Mouse (Mus musculus): ENCODE measurements around the gene Cenpb. TPM values are rescaled to one million over a fixed set of nuclear protein-coding genes. Genes with fewer than 3 reads are reported as not detected.

Cenpb gene
- total and polyA plus RNA-seq, 2 experiments from 2014 or later, result 14.4 to 112 TPM

DNA sequence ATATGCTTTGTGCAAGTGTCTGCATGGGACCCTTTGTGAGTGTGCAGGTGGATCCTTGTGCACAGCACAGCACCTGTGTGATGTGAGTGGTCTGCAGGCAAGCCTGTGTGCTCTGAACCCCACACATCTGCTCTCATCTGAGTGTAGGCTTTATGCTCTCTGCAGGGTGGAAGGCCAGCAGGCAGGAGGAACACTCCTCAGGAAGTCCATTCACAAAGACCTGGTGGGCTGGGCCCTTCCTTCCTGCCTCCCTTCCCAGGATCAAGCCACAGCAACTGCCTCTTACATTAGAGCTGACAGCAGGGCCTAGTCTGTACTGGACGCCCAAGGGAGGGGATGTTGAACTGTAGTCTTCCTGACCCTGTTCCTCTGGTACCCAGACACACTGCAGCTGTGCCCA lies 45.5 kb downstream of the Cenpb start:
- H3K4me2 ChIP-seq (ENCODE audit: low read depth, low read length), result no peak overlapping the region
- H3K9ac ChIP-seq (replicated peaks; ENCODE audit: low read length), result no peak overlapping the region
- no peaks in the 10 kb centered on the region for H3K4me1 ChIP-seq (ENCODE audit: insufficient read depth, low read length)
- TF ChIP-seq CTCF (IDR thresholded peaks at IDR 0.05; ENCODE audit: low read depth), result no peak
- no peak overlapping the region for H3K27ac ChIP-seq
- ATAC-seq (0 out of 2 replicates have a peak, but pooled peaks have one; percentile 55), DNase-seq (ENCODE audit: low spot score) (no peak)
- H3K4me3 ChIP-seq (ENCODE audit: low read length), result no peak overlapping the region
- H3K9me3 ChIP-seq (ENCODE audit: low read length), result no peaks in the 10 kb centered on the region
- H3K36me3 ChIP-seq (ENCODE audit: insufficient read depth, low read length), result no peaks in the 10 kb centered on the region
- H3K27me3 ChIP-seq (ENCODE audit: insufficient read depth, low read length), result no peaks in the 10 kb centered on the region
- 58% methylated on average over 1 of the region's 1 CpGs for WGBS

DNA sequence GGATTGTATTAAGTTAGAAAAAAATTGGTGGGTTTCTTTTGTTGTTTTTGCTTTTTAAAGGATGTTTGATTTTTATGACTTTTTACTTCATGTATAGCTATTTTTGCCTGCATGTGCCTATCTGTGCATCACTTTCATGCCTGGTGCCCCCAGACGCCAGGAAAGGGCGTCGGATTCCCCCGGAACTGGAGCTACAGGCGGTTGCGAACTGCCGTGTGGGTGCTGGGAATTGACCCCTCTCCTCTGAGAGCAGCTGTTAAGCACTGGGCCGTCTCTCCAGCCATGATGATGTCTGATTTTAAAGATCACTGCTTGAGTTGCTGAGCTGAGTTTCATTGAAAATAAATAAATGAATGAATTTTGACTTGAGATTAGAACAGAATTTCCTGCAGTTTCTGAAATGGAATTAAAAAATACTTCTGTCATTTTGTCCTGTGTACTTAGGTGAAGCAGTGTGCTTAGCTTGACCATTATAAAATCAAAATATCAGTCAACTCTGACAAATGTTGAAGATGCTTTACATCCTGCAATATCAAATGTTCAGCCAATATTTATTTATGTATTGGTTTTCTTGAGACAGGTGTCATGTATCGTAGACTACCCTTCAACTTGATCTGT lies 46.8 kb downstream of the Cenpb start, which contains the start of gene Gm11037:
TSS of gene Gm11037 (plus strand) at position 568 of the 618 bp plus-strand sequence.
- H3K4me2 ChIP-seq (ENCODE audit: low read depth, low read length), result no peak within 1 kb of the TSS
- H3K9me3 ChIP-seq (ENCODE audit: low read length), result no peaks in the 10 kb centered on the region
- no peak for TF ChIP-seq CTCF (IDR thresholded peaks at IDR 0.05; ENCODE audit: low read depth)
- 84% methylated on average over 9 of the region's 9 CpGs for WGBS
- DNase-seq (ENCODE audit: low spot score), result no peak
- no peak within 1 kb of the TSS for H3K27ac ChIP-seq
- H3K36me3 ChIP-seq (ENCODE audit: insufficient read depth, low read length), result no peaks in the 10 kb centered on the region
- no peaks in the 10 kb centered on the region for H3K4me1 ChIP-seq (ENCODE audit: insufficient read depth, low read length)
- H3K9ac ChIP-seq (replicated peaks; ENCODE audit: low read length), result no peak within 1 kb of the TSS
- H3K4me3 ChIP-seq (ENCODE audit: low read length), result no peak within 1 kb of the TSS
- ATAC-seq, result no peak
- H3K27me3 ChIP-seq (ENCODE audit: insufficient read depth, low read length), result no peaks in the 10 kb centered on the region

DNA sequence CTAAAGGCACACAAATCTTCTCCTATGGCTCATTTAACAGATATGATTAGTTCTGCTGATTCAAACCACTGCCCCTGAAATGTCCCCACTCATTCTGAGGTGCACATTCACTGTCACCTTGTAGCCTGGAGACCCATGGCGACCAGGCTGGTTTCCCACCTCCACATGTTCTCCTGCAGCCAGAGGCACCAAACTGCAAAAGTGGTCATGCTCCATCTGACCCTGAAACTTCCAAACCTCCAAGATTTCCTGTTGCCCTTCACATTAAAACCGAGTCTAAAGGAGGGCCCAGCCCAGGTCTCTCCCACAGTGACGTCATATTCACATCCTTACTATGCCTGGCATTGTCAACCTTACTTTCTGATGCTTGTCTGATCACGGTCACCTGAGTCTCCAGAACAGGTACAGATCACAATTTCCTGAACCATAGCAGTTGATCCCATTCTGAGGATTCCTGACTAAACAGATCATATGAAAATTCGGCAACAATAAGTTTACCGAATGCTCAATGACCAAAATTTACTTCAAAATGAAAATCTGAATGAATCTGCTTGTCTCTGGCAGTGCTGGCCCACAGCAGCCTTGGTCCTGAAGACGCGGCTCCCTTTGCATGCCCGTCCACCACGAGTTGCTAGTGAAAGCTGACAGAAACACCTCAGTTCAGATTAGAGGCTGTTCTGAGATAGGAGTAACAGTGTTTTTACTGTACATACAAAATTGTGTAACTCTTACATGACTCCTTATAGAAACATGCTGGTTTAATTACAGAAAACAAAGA lies 47.6 kb downstream of the Cenpb start:
- ATAC-seq (no peak), DNase-seq (ENCODE audit: low spot score) (no peak)
- H3K4me3 ChIP-seq (ENCODE audit: low read length), result no peak overlapping the region
- H3K9ac ChIP-seq (replicated peaks; ENCODE audit: low read length), result no peak overlapping the region
- peaks cover 3% of the 10 kb centered on the region for H3K4me1 ChIP-seq (ENCODE audit: insufficient read depth, low read length)
- H3K27me3 ChIP-seq (ENCODE audit: insufficient read depth, low read length), result no peaks in the 10 kb centered on the region
- H3K9me3 ChIP-seq (ENCODE audit: low read length), result no peaks in the 10 kb centered on the region
- no peaks in the 10 kb centered on the region for H3K36me3 ChIP-seq (ENCODE audit: insufficient read depth, low read length)
- H3K27ac ChIP-seq, result no peak overlapping the region
- no peak for TF ChIP-seq CTCF (IDR thresholded peaks at IDR 0.05; ENCODE audit: low read depth)
- H3K4me2 ChIP-seq (ENCODE audit: low read depth, low read length), result no peak overlapping the region
- WGBS, result 82% methylated on average over 10 of the region's 10 CpGs

DNA sequence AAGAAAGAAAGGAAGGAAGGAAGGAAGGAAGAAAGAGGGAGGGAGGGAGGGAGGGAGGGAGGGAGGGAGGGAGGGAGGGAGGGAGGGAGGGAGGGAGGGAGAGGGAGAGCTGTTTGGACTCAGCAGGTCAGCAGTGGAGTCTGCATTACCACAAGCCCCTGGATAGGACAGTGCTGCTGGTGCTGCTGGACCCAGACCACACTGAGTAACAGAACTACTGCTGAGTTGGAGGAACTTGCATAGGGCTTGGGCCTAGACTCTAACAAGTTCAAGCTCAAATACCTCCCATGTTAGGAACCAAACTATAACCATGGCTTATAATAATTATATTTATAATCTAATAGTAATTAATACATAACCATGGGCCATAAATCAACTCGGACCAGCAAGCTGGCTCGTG lies 49.0 kb downstream of the Cenpb start:
- Histone ChIP-seq H3K27ac (no peak overlapping the region), H3K4me2 (ENCODE audit: low read depth, low read length) (no peak overlapping the region), H3K4me3 (ENCODE audit: low read length) (no peak overlapping the region), H3K9me3 (ENCODE audit: low read length) (no peaks in the 10 kb centered on the region), H3K27me3 (ENCODE audit: insufficient read depth, low read length) (no peaks in the 10 kb centered on the region), H3K36me3 (ENCODE audit: insufficient read depth, low read length) (no peaks in the 10 kb centered on the region), H3K4me1 (ENCODE audit: insufficient read depth, low read length) (peaks cover 9% of the 10 kb centered on the region), H3K9ac (replicated peaks; ENCODE audit: low read length) (no peak overlapping the region)
- no peak for TF ChIP-seq CTCF (IDR thresholded peaks at IDR 0.05; ENCODE audit: low read depth)
- WGBS, result 90% methylated on average over 2 of the region's 2 CpGs
- DNase-seq (ENCODE audit: low spot score), result no peak
- ATAC-seq, result no peak

DNA sequence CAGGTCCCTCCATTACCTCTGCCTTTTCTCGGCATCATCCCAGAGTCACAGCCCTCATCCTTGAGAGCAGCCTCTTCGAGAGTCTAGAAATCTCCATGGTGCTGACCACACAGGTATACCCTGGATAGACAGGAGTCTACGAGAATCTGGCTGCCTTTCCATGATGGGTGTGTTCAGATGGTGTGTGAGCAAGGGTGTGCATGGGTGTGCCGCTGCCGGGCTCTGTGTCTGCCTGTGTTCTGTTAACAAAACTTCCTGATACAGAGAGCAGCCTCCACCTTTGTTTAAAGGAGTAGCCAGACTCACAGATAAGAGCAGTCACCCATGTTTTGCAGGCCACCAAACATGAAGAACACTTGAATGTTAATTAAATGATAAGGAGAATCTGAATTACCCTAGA lies 50.0 kb downstream of the Cenpb start:
- no peak overlapping the region for H3K4me3 ChIP-seq (ENCODE audit: low read length)
- 84% methylated on average over 5 of the region's 5 CpGs for WGBS
- H3K9me3 ChIP-seq (ENCODE audit: low read length), result no peaks in the 10 kb centered on the region
- TF ChIP-seq CTCF (IDR thresholded peaks at IDR 0.05; ENCODE audit: low read depth), result no peak
- no peaks in the 10 kb centered on the region for H3K36me3 ChIP-seq (ENCODE audit: insufficient read depth, low read length)
- H3K27ac ChIP-seq, result no peak overlapping the region
- H3K9ac ChIP-seq (replicated peaks; ENCODE audit: low read length), result no peak overlapping the region
- no peak overlapping the region for H3K4me2 ChIP-seq (ENCODE audit: low read depth, low read length)
- DNase-seq (ENCODE audit: low spot score) (no peak), ATAC-seq (no peak)
- peaks cover 9% of the 10 kb centered on the region for H3K4me1 ChIP-seq (ENCODE audit: insufficient read depth, low read length)
- H3K27me3 ChIP-seq (ENCODE audit: insufficient read depth, low read length), result no peaks in the 10 kb centered on the region

- peak overlapping the region; percentile 70; the same call in 1 of the 2 replicates for H3K4me2 ChIP-seq (ENCODE audit: low read depth, low read length)
- H3K36me3 ChIP-seq (ENCODE audit: insufficient read depth, low read length), result no peaks in the 10 kb centered on the region
- no peak overlapping the region for H3K9ac ChIP-seq (replicated peaks; ENCODE audit: low read length)
- H3K27me3 ChIP-seq (ENCODE audit: insufficient read depth, low read length), result no peaks in the 10 kb centered on the region
- H3K4me3 ChIP-seq (ENCODE audit: low read length), result no peak overlapping the region
- DNase-seq (ENCODE audit: low spot score), result no peak
- no peaks in the 10 kb centered on the region for H3K9me3 ChIP-seq (ENCODE audit: low read length)
- WGBS, result 71% methylated on average over 3 of the region's 3 CpGs
- H3K4me1 ChIP-seq (ENCODE audit: insufficient read depth, low read length), result peaks cover 9% of the 10 kb centered on the region
- ATAC-seq, result no peak
- no peak overlapping the region for H3K27ac ChIP-seq
- no peak for TF ChIP-seq CTCF (IDR thresholded peaks at IDR 0.05; ENCODE audit: low read depth)
Measured at GRCm38 (mm10) chr2:131128636-131129157, 51.2 kb downstream of the Cenpb start.
